Mouse (Mus musculus) intestine, postnatal 0 days (tissue): ENCODE measurements around the gene Cep350. TPM values are rescaled to one million over a fixed set of nuclear protein-coding genes. Genes with fewer than 3 reads are reported as not detected.
"Not testable (repeated sequence)": the region's sequence is repeated elsewhere in the genome, so short reads cannot be mapped to it uniquely, and the experiment has no call there.

ENCODE experiments used
- ATAC-seq: fragments of 200-750 bp; cut with Nextera tagmentation; 2 replicates; pipeline ENCODE4 v1.8.0; 2017; ENCODE audit warnings: mild to moderate bottlenecking, moderate TSS enrichment, moderate library complexity
- H3K27ac ChIP-seq: fragments of 300-500 bp; sonication (generic); 2 replicates; pipeline ENCODE4 v1.5.1; 2014; ENCODE audit warnings: mild to moderate bottlenecking, low read depth, low read length, moderate library complexity
- H3K27me3 ChIP-seq: fragments of 300-500 bp; sonication (generic); replicated peaks from 2 replicates; pipeline ENCODE4 v1.6.1; 2014; ENCODE audit warnings: low read length, mixed read lengths; ENCODE audit not compliant: control insufficient read depth, insufficient read depth
- H3K36me3 ChIP-seq: fragments of 300-500 bp; sonication (generic); 2 replicates; pipeline ENCODE4 v1.6.1; 2014; ENCODE audit warnings: mild to moderate bottlenecking, moderate library complexity; ENCODE audit not compliant: control insufficient read depth, insufficient read depth
- H3K4me1 ChIP-seq: fragments of 300-500 bp; sonication (generic); replicated peaks from 2 replicates; pipeline ENCODE4 v1.6.1; 2014; ENCODE audit warnings: antibody characterized with exemption, low read length, mixed read lengths; ENCODE audit not compliant: control insufficient read depth, insufficient read depth
- H3K4me2 ChIP-seq: fragments of 300-500 bp; sonication (generic); replicated peaks from 2 replicates; pipeline ENCODE4 v1.6.1; 2014; ENCODE audit warnings: low read depth, mild to moderate bottlenecking, moderate library complexity
- H3K4me3 ChIP-seq: fragments of 300-500 bp; sonication (generic); 2 replicates; pipeline ENCODE4 v1.5.1; 2014; ENCODE audit warnings: low read depth, low read length
- H3K9ac ChIP-seq: fragments of 300-500 bp; sonication (generic); 2 replicates; pipeline ENCODE4 v1.6.1; 2014; ENCODE audit warnings: mild to moderate bottlenecking, low read depth, low read length
- H3K9me3 ChIP-seq: fragments of 300-500 bp; sonication (generic); 2 replicates; pipeline ENCODE4 v1.6.1; 2016; ENCODE audit warnings: mixed run types; ENCODE audit not compliant: control insufficient read depth
- CTCF ChIP-seq: sonication (generic); IDR thresholded peaks from 2 replicates; pipeline ENCODE4 v1.5.1; 2016; ENCODE audit warnings: low read depth, mild to moderate bottlenecking, control low read depth, antibody characterized with exemption, moderate library complexity
- WGBS: fragments of 180-500 bp; shearing (Covaris S2); extraction: QIAGEN DNeasy Blood & Tissue Kit; methylation state at CpG from one replicate; pipeline ENCODE4 v1.1.7; 2014; 5-methylcytosine and 5-hydroxymethylcytosine counted together
- polyA plus RNA-seq: library from polyadenylated mRNA; unstranded; fragments of >200 nt; fragmentation: Nextera tagmentation; extraction: Ambion mirVana; gene quantifications from 2 replicates; pipeline ENCODE4 v1.2.1, GENCODE M21; 2015

The Cep350 gene
- polyA plus RNA-seq, 1 experiment from 2014 or later = 12.8 TPM

GRCm38 (mm10) chr1:155903561-155903960, 69.5 kb downstream of the Cep350 start:
- no peak for TF ChIP-seq CTCF
- Histone ChIP-seq H3K4me3 (no peak overlapping the region), H3K9ac (no peak overlapping the region), H3K27ac (no peak overlapping the region), H3K9me3 (no peaks in the 10 kb centered on the region), H3K4me2 (no peak overlapping the region), H3K27me3 (no peaks in the 10 kb centered on the region), H3K4me1 (no peaks in the 10 kb centered on the region), H3K36me3 (peaks cover 88% of the 10 kb centered on the region)
- WGBS = 85% methylated on average over 3 of the region's 3 CpGs
- no peak for ATAC-seq

DNA sequence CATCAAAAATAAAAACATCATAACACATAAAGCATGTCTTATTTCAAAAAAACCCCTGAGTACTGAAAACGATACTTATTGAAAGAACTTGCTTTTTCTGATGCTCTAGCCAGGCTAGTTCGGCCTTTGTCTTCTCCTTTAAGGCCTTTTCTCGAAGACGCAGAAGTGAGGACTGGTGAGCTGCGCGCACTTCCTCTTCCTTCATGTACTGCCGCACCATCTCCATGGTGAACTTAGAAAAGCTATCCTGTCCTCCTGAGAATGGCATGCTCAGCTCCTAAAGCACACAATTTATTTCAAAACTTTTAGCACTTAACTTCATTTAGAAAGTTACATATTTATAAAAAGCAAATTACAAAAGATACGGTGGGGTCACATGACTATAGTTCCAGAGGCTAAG, 71.7 kb downstream of the Cep350 start:
- H3K36me3 ChIP-seq = peaks cover 85% of the 10 kb centered on the region
- no peak for TF ChIP-seq CTCF
- H3K4me1 ChIP-seq = no peaks in the 10 kb centered on the region
- H3K27ac ChIP-seq = no peak overlapping the region
- no peak overlapping the region for H3K4me3 ChIP-seq
- ATAC-seq = no peak
- no peaks in the 10 kb centered on the region for H3K9me3 ChIP-seq
- no peaks in the 10 kb centered on the region for H3K27me3 ChIP-seq
- WGBS = 90% methylated on average over 8 of the region's 8 CpGs
- no peak overlapping the region for H3K9ac ChIP-seq
- H3K4me2 ChIP-seq = no peak overlapping the region

DNA sequence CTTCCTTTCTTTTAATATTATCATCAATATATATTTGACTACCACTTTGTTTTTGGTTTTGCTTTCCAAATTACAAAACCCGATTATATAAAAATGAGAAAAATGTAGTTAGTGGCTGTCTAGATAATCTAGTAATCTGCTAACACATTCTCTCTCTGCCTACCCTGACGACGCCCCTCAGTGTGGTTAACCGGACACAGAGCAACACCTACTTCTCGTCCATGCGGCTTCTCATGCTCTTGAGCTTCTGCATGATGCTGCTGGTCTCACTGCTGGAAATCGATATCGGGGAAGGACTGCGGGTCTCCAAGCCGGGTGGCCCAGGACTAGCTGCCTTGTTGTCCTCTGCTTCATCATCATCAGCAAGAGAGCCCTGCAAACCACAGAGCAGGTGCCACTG, 78.7 kb downstream of the Cep350 start:
- Histone ChIP-seq H3K9me3 (no peaks in the 10 kb centered on the region), H3K36me3 (peaks cover 70% of the 10 kb centered on the region), H3K9ac (no peak overlapping the region), H3K4me1 (no peaks in the 10 kb centered on the region), H3K4me3 (no peak overlapping the region), H3K4me2 (no peak overlapping the region), H3K27me3 (no peaks in the 10 kb centered on the region), H3K27ac (no peak overlapping the region)
- no peak for ATAC-seq
- TF ChIP-seq CTCF = no peak
- 94% methylated on average over 10 of the region's 10 CpGs for WGBS

GRCm38 (mm10) chr1:155886846-155887245, 86.2 kb downstream of the Cep350 start:
- ATAC-seq = 0 out of 2 replicates have a peak, but pooled peaks have one; percentile 45
- WGBS = 42% methylated on average over 2 of the region's 2 CpGs
- Histone ChIP-seq H3K4me3 (no peak overlapping the region), H3K9ac (no peak overlapping the region), H3K4me2 (no peak overlapping the region), H3K36me3 (peaks cover 62% of the 10 kb centered on the region), H3K4me1 (no peaks in the 10 kb centered on the region), H3K27ac (peak overlapping the region; percentile 64; the same call in 1 of the 2 replicates), H3K27me3 (no peaks in the 10 kb centered on the region), H3K9me3 (no peaks in the 10 kb centered on the region)
- TF ChIP-seq CTCF = no peak

DNA sequence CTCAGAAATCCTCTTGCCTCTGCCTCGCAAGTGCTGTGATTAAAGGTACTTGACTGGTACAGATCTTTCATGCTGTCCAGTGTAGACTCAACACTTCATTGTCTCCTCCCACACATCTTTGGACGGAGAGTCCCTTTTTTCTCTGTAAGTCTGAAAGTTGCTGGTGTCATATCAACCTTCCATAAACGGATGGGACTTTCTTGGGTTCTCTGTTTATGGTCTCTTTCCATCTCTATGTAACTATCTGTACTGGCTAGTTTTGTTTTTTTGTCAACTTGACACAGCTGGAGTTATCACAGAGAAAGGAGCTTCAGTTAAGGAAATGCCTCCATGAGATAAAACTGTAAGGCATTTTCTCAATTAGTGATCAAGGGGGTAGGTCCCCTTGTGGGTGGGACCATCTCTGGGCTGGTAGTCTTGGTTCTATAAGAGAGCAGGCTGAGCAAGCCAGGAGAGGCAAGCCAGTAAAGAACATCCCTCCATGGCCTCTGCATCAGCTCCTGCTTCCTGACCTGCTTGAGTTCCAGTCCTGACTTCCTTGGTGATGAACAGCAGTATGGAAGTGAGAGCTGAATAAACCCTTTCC, 90.3 kb downstream of the Cep350 start:
- not testable (repeated sequence) for ATAC-seq, H3K27me3 ChIP-seq, H3K27ac ChIP-seq, H3K4me2 ChIP-seq, H3K9ac ChIP-seq, H3K9me3 ChIP-seq, H3K4me3 ChIP-seq, H3K4me1 ChIP-seq
- peaks cover 46% of the 10 kb centered on the region for H3K36me3 ChIP-seq
- 78% methylated on average over 3 of the region's 3 CpGs for WGBS

GRCm38 (mm10) chr1:155879596-155879995, 93.5 kb downstream of the Cep350 start:
- no peaks in the 10 kb centered on the region for H3K27me3 ChIP-seq
- peaks cover 45% of the 10 kb centered on the region for H3K36me3 ChIP-seq
- H3K4me2 ChIP-seq = no peak overlapping the region
- H3K4me3 ChIP-seq = no peak overlapping the region
- no peak for TF ChIP-seq CTCF
- H3K9ac ChIP-seq = no peak overlapping the region
- H3K4me1 ChIP-seq = no peaks in the 10 kb centered on the region
- 88% methylated on average over 3 of the region's 3 CpGs for WGBS
- H3K9me3 ChIP-seq = no peaks in the 10 kb centered on the region
- no peak for ATAC-seq
- H3K27ac ChIP-seq = no peak overlapping the region

DNA sequence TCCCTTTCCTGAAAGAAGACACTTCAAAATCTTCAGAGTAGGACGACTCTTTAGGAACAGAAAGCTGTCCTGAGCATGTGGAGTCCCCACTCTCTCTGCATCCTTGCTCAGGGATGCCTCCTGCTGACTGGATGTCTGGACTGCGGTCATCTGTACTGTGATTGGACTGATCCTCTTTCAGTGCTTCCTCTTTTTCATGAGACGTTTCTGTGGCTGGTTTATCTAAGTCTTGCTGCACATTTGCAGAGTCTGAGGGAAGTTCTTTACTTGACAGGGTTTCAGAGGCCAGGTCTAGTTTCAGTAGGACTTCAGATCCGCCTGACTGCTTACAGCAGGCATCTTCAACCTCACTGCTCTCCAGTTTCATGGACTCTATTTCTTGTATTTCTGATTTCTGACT, 110.1 kb downstream of the Cep350 start:
- no peak overlapping the region for H3K27ac ChIP-seq
- no peaks in the 10 kb centered on the region for H3K27me3 ChIP-seq
- H3K9me3 ChIP-seq = no peaks in the 10 kb centered on the region
- H3K4me3 ChIP-seq = no peak overlapping the region
- 65% methylated on average over 4 of the region's 4 CpGs for whole genome bisulfite sequencing
- peaks cover 79% of the 10 kb centered on the region for H3K36me3 ChIP-seq
- no peak for ATAC-seq
- TF ChIP-seq CTCF = peak; percentile 63
- H3K4me2 ChIP-seq = no peak overlapping the region
- H3K9ac ChIP-seq = no peak overlapping the region
- H3K4me1 ChIP-seq = no peaks in the 10 kb centered on the region
